Mouse (Mus musculus): ENCODE results near the gene Hdac9. TPM values are rescaled to one million over a fixed set of nuclear protein-coding genes. Genes with fewer than 3 reads are reported as not detected.

The Hdac9 gene
- polyA plus RNA-seq, 1 experiment from 2014 or later = 0.45 TPM

DNA sequence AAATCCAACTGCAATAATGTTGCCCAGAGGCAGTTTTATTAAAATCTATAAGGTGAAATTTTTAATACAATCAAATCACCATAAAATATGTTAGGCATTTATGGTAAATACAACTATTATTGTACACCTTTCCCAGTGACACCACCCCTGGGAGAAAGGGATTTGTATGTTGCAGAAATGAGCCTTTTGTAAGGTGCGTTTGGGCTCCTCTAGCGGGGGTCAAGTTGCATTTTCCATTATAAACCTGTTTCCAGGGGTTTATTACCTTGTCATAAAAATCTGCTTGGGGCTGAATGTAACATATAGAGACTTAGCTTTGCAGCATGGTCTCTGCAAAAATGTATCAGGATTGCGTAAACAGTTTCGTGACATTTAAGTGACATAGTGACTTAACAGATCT, 312.4 kb downstream of the Hdac9 start:
- in situ Hi-C loops (cut with MboI; ENCODE audit: low pct_unique_long_range_greater_than_20kb) = no loop called here
- ChIA-PET POLR2A (no interaction called here), CTCF (no interaction called here)
- TF ChIP-seq CTCF (IDR thresholded peaks at IDR 0.05) = no peak
- no peak for ATAC-seq
- DNase-seq (ENCODE audit: low read depth, low spot score) = no peak
- no peaks in the 10 kb centered on the region for H3K27me3 ChIP-seq

DNA sequence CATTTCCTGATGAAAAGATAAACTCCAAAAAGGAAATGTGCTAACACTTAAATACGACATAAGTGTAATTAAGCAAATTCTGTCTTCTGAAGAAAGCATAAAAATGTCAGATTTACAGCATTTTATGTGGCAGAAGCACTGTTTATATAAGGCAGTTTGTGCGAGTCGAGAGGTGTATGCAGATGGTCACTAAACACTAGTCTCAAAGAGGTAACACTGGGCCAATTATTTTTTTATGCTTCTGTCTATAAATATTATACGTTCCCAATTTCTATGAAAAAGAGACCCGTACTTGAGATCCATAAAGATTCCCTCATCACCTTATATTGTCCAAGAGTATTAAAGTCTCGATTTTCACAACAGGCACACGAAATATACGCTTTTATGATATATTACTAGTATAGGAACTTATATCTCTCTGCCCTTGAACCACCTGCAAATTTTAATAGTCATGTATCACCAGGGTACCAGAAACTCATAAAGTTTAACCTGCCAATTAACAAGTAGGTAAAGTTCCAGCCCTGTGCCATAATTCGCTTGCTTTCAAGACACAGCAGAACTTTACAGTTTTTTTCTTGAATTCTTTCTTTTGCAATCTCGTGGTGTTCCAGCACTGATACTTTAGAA, 322.6 kb downstream of the Hdac9 start:
- CTCF ChIA-PET = no interaction called here
- TF ChIP-seq CTCF (IDR thresholded peaks at IDR 0.05) = no peak
- in situ Hi-C loops (cut with MboI; ENCODE audit: low pct_unique_long_range_greater_than_20kb) = no loop called here
- peaks cover 34% of the 10 kb centered on the region for H3K27me3 ChIP-seq
- DNase-seq (ENCODE audit: low read depth, low spot score) (no peak), ATAC-seq (no peak)
- POLR2A ChIA-PET = no interaction called here

DNA sequence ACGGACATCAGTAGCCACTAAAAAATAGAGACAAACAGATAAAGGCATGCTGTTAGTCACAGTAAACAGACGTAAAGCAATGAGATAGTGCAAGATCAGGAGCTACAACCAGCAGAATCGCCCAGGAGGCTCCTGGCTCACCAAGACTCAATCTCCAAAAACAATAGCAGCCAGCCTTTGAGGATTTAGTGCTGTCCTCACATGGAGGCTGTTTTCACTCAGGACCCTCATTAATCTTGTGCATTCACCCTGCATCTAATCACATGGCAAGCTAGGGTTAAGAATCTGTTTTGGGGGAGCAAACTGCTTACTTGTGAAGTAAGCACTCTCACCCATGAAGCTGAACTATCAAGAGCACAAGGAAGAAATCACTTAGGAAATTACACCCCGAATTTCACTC, 329.7 kb downstream of the Hdac9 start:
- DNase-seq (ENCODE audit: low read depth, low spot score) = no peak
- in situ Hi-C loops (cut with MboI; ENCODE audit: low pct_unique_long_range_greater_than_20kb) = no loop called here
- ChIA-PET POLR2A (no interaction called here), CTCF (no interaction called here)
- TF ChIP-seq CTCF (IDR thresholded peaks at IDR 0.05) = no peak
- peaks cover 42% of the 10 kb centered on the region for H3K27me3 ChIP-seq
- no peak for ATAC-seq

DNA sequence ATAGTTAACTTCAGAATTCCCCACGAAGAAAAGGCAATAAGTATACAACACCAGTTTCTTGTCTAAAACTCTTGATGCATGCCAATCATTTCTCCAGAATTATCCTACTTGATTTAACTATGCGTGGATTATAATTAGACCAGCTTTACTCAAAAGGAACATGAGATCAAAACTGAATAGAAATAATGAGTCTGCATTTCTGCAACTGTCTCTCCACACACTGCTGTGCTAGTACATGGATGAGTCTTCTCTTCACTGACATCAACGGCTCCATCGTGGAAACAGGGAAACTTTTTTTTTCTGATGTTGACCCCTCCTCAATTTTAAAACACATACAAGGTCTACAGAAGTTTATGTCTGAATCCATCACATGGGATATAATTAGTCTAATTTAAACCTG, 334.4 kb downstream of the Hdac9 start:
- ChIA-PET POLR2A (no interaction called here), CTCF (no interaction called here)
- no peak for ATAC-seq
- in situ Hi-C loops (cut with MboI; ENCODE audit: low pct_unique_long_range_greater_than_20kb) = no loop called here
- no peak for TF ChIP-seq CTCF (IDR thresholded peaks at IDR 0.05)
- peaks cover 42% of the 10 kb centered on the region for H3K27me3 ChIP-seq
- no peak for DNase-seq (ENCODE audit: low read depth, low spot score)

DNA sequence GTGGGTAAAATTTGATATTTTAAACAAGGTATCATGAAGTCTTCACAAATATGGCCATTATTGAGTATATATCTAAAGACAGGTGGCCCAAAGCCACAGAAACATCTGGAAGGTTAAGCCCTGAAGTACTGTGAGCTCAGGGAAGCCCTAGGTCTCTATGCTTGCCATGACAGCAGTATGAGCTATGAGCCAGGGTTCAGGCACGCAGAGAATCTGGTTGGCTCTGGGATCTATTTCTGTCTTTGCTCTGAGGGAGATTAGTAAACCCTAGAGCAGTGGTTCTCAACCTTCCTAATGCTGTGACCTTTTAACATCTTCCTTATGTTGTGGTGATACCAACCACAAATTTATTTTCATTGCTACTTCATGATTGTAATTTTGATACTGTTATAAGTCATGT, 337.7 kb downstream of the Hdac9 start:
- DNase-seq (ENCODE audit: low read depth, low spot score) (no peak), ATAC-seq (no peak)
- POLR2A ChIA-PET = no interaction called here
- in situ Hi-C loops (cut with MboI; ENCODE audit: low pct_unique_long_range_greater_than_20kb) = no loop called here
- CTCF ChIA-PET = no interaction called here
- peaks cover 41% of the 10 kb centered on the region for H3K27me3 ChIP-seq
- no peak for TF ChIP-seq CTCF (IDR thresholded peaks at IDR 0.05)

DNA sequence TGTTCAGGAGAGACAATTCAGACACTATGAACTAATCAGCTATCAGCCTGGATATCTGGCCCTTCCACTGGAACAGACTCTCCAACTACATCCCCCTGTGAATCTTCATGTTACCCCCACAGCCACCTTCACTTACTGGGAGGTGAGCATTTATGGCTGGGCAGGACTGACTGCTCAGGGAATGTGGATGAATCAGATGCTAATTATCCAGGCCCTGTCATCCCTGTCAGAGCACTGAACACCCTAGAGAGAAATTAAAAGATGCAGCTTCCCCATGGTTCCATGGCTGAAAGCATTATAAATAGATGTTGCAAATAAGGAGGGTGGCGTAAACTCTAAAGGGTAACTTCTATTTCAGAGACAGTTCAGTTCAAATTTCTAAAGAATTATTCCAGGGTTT, 345.8 kb downstream of the Hdac9 start:
- peaks cover 22% of the 10 kb centered on the region for H3K27me3 ChIP-seq
- no peak for DNase-seq (ENCODE audit: low read depth, low spot score)
- ATAC-seq = no peak
- ChIA-PET POLR2A (no interaction called here), CTCF (no interaction called here)
- no peak for TF ChIP-seq CTCF (IDR thresholded peaks at IDR 0.05)
- in situ Hi-C loops (cut with MboI; ENCODE audit: low pct_unique_long_range_greater_than_20kb) = no loop called here

DNA sequence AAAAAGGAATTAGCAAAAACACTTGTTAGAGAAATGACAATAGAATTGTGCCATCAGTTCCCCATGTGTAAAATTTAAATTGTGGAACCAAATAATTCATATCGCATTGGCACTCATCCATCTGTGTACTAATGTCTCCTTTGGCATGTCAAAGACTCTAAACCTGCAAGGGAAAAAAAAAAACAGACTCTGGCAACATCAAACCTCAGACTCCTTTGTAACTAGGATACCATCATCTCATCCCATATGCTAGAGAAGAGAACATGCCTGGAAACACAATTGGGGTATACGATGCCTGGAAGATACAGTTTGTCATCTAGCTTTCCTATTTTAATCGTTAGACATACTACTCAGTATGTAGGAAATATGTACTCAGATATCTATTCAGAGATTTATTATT, 347.4 kb downstream of the Hdac9 start:
- ChIA-PET CTCF (no interaction called here), POLR2A (no interaction called here)
- DNase-seq (ENCODE audit: low read depth, low spot score) (no peak), ATAC-seq (no peak)
- in situ Hi-C loops (cut with MboI; ENCODE audit: low pct_unique_long_range_greater_than_20kb) = no loop called here
- peaks cover 28% of the 10 kb centered on the region for H3K27me3 ChIP-seq
- no peak for TF ChIP-seq CTCF (IDR thresholded peaks at IDR 0.05)

DNA sequence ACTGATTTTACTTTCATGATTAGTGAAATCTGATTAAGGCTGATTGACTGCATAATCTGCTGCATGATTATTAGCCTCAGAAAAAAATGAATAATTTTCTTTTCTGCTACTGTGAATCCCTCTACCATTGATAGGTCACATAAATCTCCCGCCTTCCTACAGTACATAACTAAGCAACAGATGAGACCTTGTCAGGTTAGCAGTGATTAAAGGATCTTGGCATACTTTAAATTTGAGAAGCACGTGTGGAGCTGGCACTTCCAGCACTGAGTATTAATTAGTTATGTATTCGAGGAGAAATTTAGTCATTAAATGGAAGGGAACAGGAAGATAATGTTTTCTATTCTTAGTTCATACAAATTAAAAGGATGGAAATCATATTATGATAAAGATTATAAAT, 347.8 kb downstream of the Hdac9 start:
- ATAC-seq (no peak), DNase-seq (ENCODE audit: low read depth, low spot score) (no peak)
- CTCF ChIA-PET = no interaction called here
- in situ Hi-C loops (cut with MboI; ENCODE audit: low pct_unique_long_range_greater_than_20kb) = no loop called here
- TF ChIP-seq CTCF (IDR thresholded peaks at IDR 0.05) = no peak
- POLR2A ChIA-PET = no interaction called here
- peaks cover 27% of the 10 kb centered on the region for H3K27me3 ChIP-seq

DNA sequence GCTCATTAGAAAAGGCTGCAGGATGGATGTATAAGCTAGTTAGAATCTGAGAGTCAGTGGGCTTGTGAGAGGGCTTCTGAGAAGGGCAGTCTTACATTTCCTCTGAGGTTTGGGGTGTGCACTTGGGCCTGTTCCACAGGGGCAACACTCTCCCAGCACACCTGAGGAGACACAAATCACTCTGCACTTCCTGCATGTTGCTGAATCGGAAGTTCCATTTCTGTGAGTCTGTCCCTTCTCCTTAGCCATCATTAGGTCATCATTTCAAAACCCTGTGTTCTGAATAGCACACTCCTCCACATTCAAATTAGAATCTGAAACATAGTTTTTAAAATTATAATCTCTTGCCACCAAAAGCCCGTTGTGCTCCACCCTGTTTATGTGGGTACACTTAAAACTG, 354.6 kb downstream of the Hdac9 start:
- in situ Hi-C loops (cut with MboI; ENCODE audit: low pct_unique_long_range_greater_than_20kb) = no loop called here
- POLR2A ChIA-PET = no interaction called here
- no peak for TF ChIP-seq CTCF (IDR thresholded peaks at IDR 0.05)
- ATAC-seq (no peak), DNase-seq (ENCODE audit: low read depth, low spot score) (no peak)
- H3K27me3 ChIP-seq = peaks cover 31% of the 10 kb centered on the region
- CTCF ChIA-PET = interaction anchor here (0.5 kb wide), 1 partner anchor 61 kb away, joined by 3 read pairs; no protein-coding TSS in a partner anchor

DNA sequence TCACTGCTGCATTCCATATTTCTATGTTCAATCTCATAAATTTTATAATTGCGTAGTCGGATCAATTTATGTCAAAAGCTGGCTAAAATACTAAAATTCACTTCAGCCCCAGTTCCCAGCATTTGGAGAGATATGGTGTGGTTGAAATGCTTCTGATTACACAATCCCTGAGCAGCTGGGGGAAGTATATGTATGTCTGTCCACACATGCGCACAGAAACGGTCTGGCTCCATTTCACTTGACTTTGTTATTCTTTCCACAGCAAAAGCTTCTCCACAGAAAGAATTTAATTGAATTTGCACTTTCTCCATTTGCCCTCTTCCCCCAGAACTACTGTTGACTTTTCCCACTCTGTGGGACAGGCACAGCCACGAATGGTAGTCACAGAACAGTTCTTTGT, 357.9 kb downstream of the Hdac9 start:
- peaks cover 34% of the 10 kb centered on the region for H3K27me3 ChIP-seq
- ATAC-seq = no peak
- DNase-seq (ENCODE audit: low read depth, low spot score) = no peak
- POLR2A ChIA-PET = no interaction called here
- in situ Hi-C loops (cut with MboI; ENCODE audit: low pct_unique_long_range_greater_than_20kb) = no loop called here
- CTCF ChIA-PET = no interaction called here
- TF ChIP-seq CTCF (IDR thresholded peaks at IDR 0.05) = no peak

DNA sequence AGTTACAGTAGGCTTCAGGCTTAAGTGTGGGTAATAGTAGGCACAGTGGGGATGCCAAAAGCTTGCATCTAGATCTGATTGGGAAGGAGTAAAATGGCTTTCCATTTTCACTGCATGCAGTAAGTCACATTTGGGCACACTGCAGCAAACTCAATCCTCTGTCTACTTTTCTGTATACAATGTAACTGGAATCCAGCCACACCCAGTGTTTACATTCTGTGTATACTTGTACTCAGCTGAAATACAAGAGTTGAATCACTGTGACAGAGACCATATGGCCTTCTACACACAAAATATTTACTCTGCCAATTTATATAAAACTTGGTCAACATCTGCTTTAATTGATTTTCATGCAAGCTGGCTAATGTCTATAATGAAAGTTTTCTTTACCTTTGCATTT, 362.1 kb downstream of the Hdac9 start:
- CTCF ChIA-PET = no interaction called here

DNA sequence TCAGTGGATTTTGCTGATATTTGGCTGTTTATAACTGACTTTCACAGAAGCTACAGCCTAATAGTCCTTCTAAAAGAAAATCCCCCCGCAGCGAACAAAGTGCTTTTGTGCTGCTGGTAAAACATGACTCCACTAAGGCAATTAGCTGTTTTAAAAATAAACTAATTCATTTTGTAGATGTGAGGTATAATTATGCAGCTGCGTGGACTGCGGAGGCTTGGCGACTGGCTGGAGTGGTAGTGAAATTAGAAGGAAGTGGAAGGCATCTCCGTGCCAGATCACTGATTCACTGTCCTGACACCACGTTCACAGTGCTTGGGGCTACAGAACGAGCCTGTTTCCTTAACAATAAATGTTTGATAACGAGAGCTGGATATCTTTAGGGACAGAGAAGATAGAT, 366.6 kb downstream of the Hdac9 start:
- in situ Hi-C loops (cut with MboI; ENCODE audit: low pct_unique_long_range_greater_than_20kb) = no loop called here
- DNase-seq (ENCODE audit: low read depth, low spot score) (no peak), ATAC-seq (no peak)
- POLR2A ChIA-PET = interaction anchor here (0.6 kb wide), 1 partner anchor 63 kb away, joined by 4 read pairs; no protein-coding TSS in a partner anchor
- H3K27me3 ChIP-seq = peaks cover 28% of the 10 kb centered on the region
- TF ChIP-seq CTCF (IDR thresholded peaks at IDR 0.05) = no peak
- CTCF ChIA-PET = no interaction called here

More for the DNA sequence above, 362.1 kb downstream of the Hdac9 start:
- no peak for ATAC-seq
- in situ Hi-C loops (cut with MboI; ENCODE audit: low pct_unique_long_range_greater_than_20kb) = no loop called here
- no peak for DNase-seq (ENCODE audit: low read depth, low spot score)
- no peak for TF ChIP-seq CTCF (IDR thresholded peaks at IDR 0.05)
- POLR2A ChIA-PET = no interaction called here
- H3K27me3 ChIP-seq = peaks cover 24% of the 10 kb centered on the region

Data from Patski (cell line).